18 mouse cellular contexts compared by ENCODE assay signal in genomic region chr9:121677069-121677468, GRCm38 (mm10). TPM values are rescaled to one million over a fixed set of nuclear protein-coding genes. Genes with fewer than 3 reads are reported as not detected.
DNase-seq lines count a peak whose midpoint lies in the region; ATAC-seq lines count a peak whose summit lies in the region.
"Had no signal": no experiment of that assay in that cellular context is flagged by ENCODE, and none has a peak within 500 bp of the region (broad histone marks: within the 10 kb centered on the region; RNA-seq: fewer than 3 reads in every experiment).

No protein-coding gene starts in this region.

- H3K4me1 ChIP-seq in midbrain, embryonic 11.5 days (ENCODE audit: control insufficient read depth, insufficient read depth, low read length) = no peaks in the 10 kb centered on the region
- H3K4me1 ChIP-seq in midbrain, embryonic 10.5 days = peaks cover 18% of the 10 kb centered on the region

- no peak overlapping the region for H3K27ac ChIP-seq in midbrain, embryonic 11.5 days (ENCODE audit: low read depth, low read length)
- no peak overlapping the region for H3K27ac ChIP-seq in midbrain, embryonic 10.5 days (replicated peaks)
- H3K27ac ChIP-seq: forebrain, embryonic 12.5 days; hindbrain, embryonic 15.5 days; liver, embryonic 12.5 days had no signal

- H3K9me3 ChIP-seq in midbrain, embryonic 11.5 days (ENCODE audit: control insufficient read depth, low read length) = no peaks in the 10 kb centered on the region
- H3K9me3 ChIP-seq in midbrain, embryonic 10.5 days (replicated peaks) = no peaks in the 10 kb centered on the region
- H3K9me3 ChIP-seq: forebrain, embryonic 12.5 days; hindbrain, embryonic 15.5 days; liver, embryonic 12.5 days had no signal

- H3K9ac ChIP-seq in midbrain, embryonic 11.5 days (ENCODE audit: low read length) = no peak overlapping the region
- H3K9ac ChIP-seq: forebrain, embryonic 12.5 days; hindbrain, embryonic 15.5 days; liver, embryonic 12.5 days had no signal

- no peaks in the 10 kb centered on the region for H3K27me3 ChIP-seq in midbrain, embryonic 11.5 days (ENCODE audit: control insufficient read depth, insufficient read depth, low read length)
- no peaks in the 10 kb centered on the region for H3K27me3 ChIP-seq in midbrain, embryonic 10.5 days (ENCODE audit: low read depth, poor library complexity, severe bottlenecking)
- H3K27me3 ChIP-seq: hindbrain, embryonic 15.5 days; liver, embryonic 12.5 days had no signal

- ATAC-seq in midbrain, embryonic 11.5 days (ENCODE audit: low FRiP score) = no peak
- ATAC-seq in CD4-positive, CD25-positive, alpha-beta regulatory T cell, adult 4 months = peak; percentile 19
- peak; percentile 83 for ATAC-seq in common myeloid progenitor, adult 5-6 weeks (replicated peaks; ENCODE audit: low read depth, poor library complexity, severe bottlenecking)
- ATAC-seq: liver, embryonic 12.5 days had no signal

- DNase-seq in midbrain, embryonic 11.5 days (ENCODE audit: low spot score, missing footprints) = peak; percentile 65
- no peak for DNase-seq in midbrain, embryonic 10.5 days (ENCODE audit: low spot score)
- peak; percentile 56 for DNase-seq in naive thymus-derived CD4-positive, alpha-beta T cell, adult 2 months (ENCODE audit: low read depth)
- DNase-seq in spleen, postnatal 4 days (ENCODE audit: low spot score in 2 of 2) = no peak
- DNase-seq in cerebellum, adult 18-20 months = no peak
- DNase-seq: adrenal gland, postnatal 10 days; cerebellum, postnatal 36 days; heart, postnatal 10 days; right cerebral cortex, postnatal 14 days had no signal

- H3K4me2 ChIP-seq in midbrain, embryonic 11.5 days = no peak overlapping the region
- H3K4me2 ChIP-seq: forebrain, embryonic 12.5 days; hindbrain, embryonic 15.5 days; liver, embryonic 12.5 days had no signal

- 92% methylated on average over 4 of the region's 4 CpGs for WGBS in midbrain, embryonic 11.5 days
- WGBS in midbrain, embryonic 10.5 days = 85% methylated on average over 4 of the region's 4 CpGs

- H3K4me3 ChIP-seq in midbrain, embryonic 11.5 days (ENCODE audit: low read depth, low read length) = no peak overlapping the region
- no peak overlapping the region for H3K4me3 ChIP-seq in midbrain, embryonic 10.5 days
- H3K4me3 ChIP-seq: forebrain, embryonic 12.5 days; hindbrain, embryonic 15.5 days; liver, embryonic 12.5 days; myocyte had no signal

- H3K36me3 ChIP-seq in midbrain, embryonic 11.5 days (ENCODE audit: control insufficient read depth, insufficient read depth, low read length) = no peaks in the 10 kb centered on the region
- H3K36me3 ChIP-seq in midbrain, embryonic 10.5 days = peaks cover 8% of the 10 kb centered on the region
- H3K36me3 ChIP-seq: hindbrain, embryonic 15.5 days; liver, embryonic 12.5 days had no signal

RNA-seq across cellular contexts. Expression of gene Sec22c, which starts 28.2 kb away (rescaled TPM):
- polyA plus RNA-seq in midbrain, embryonic 11.5 days (2014; fragmentation: Nextera tagmentation; extraction: Ambion mirVana) = 16.9 and 18.2 TPM in 2 replicates
- 18.4 and 21.9 TPM in 2 replicates for polyA plus RNA-seq in midbrain, embryonic 10.5 days (2016; fragmentation: Nextera tagmentation; extraction: Ambion mirVana)
- 10 to 100 TPM; 17.6 to 32.9 TPM for polyA plus RNA-seq in CD4-positive, CD25-positive, alpha-beta regulatory T cell, adult 4 months (2017; shearing (Covaris generic))
- total RNA-seq in common myeloid progenitor, adult 5-6 weeks (2017) = 5.5 and 13.3 TPM in 2 replicates

RNA-seq across cellular contexts. Expression of gene Ss18l2, which starts 33.1 kb away (rescaled TPM):
- polyA plus RNA-seq in midbrain, embryonic 11.5 days (2014; fragmentation: Nextera tagmentation; extraction: Ambion mirVana) = 100 and 106 TPM in 2 replicates
- polyA plus RNA-seq in midbrain, embryonic 10.5 days (2016; fragmentation: Nextera tagmentation; extraction: Ambion mirVana) = 91.8 and 103 TPM in 2 replicates
- polyA plus RNA-seq in CD4-positive, CD25-positive, alpha-beta regulatory T cell, adult 4 months (2017; shearing (Covaris generic)) = 10 to 100 TPM; 50.7 to 52.2 TPM
- total RNA-seq in common myeloid progenitor, adult 5-6 weeks (2017) = 34.1 and 34.8 TPM in 2 replicates

RNA-seq across cellular contexts. Expression of gene Vipr1, which starts 34.6 kb away (rescaled TPM):
- 0.41 and 0.44 TPM in 2 replicates for polyA plus RNA-seq in midbrain, embryonic 11.5 days (2014; fragmentation: Nextera tagmentation; extraction: Ambion mirVana)
- 0.35 and 0.80 TPM in 2 replicates for polyA plus RNA-seq in midbrain, embryonic 10.5 days (2016; fragmentation: Nextera tagmentation; extraction: Ambion mirVana)
- polyA plus RNA-seq in CD4-positive, CD25-positive, alpha-beta regulatory T cell, adult 4 months (2017; shearing (Covaris generic)) = 1 to 10 TPM; 1.3 to 2.0 TPM
- total RNA-seq in common myeloid progenitor, adult 5-6 weeks (2017) = 0.14 TPM in 1 of 2 replicates, not detected in the other
- polyA plus RNA-seq: kidney, embryonic 14.5 days had no signal

RNA-seq across cellular contexts. Expression of gene Lyzl4, which starts 35.2 kb away (rescaled TPM):
- 0.22 TPM in 1 of 2 replicates, not detected in the other for polyA plus RNA-seq in midbrain, embryonic 11.5 days (2014; fragmentation: Nextera tagmentation; extraction: Ambion mirVana)
- not detected in 2 replicates for polyA plus RNA-seq in midbrain, embryonic 10.5 days (2016; fragmentation: Nextera tagmentation; extraction: Ambion mirVana)
- not detected for polyA plus RNA-seq in CD4-positive, CD25-positive, alpha-beta regulatory T cell, adult 4 months (2017; shearing (Covaris generic))
- total RNA-seq in common myeloid progenitor, adult 5-6 weeks (2017) = not detected in 2 replicates
- total RNA-seq: gastrocnemius, adult 18-20 months; heart, adult 8-10 months; heart, postnatal 10 days had no signal
- polyA plus RNA-seq: forebrain, embryonic 12.5 days; myocyte had no signal

RNA-seq across cellular contexts. Expression of gene Nktr, which starts 41.9 kb away (rescaled TPM):
- polyA plus RNA-seq in midbrain, embryonic 11.5 days (2014; fragmentation: Nextera tagmentation; extraction: Ambion mirVana) = 61.6 and 70.4 TPM in 2 replicates
- polyA plus RNA-seq in midbrain, embryonic 10.5 days (2016; fragmentation: Nextera tagmentation; extraction: Ambion mirVana) = 56.1 and 59.5 TPM in 2 replicates
- polyA plus RNA-seq in CD4-positive, CD25-positive, alpha-beta regulatory T cell, adult 4 months (2017; shearing (Covaris generic)) = 100 to 1,000 TPM; 104 to 128 TPM
- 100 and 118 TPM in 2 replicates for total RNA-seq in common myeloid progenitor, adult 5-6 weeks (2017)

Comparison
In these comparisons a context has a peak if more than half of its experiments do, and no peak if none do; other contexts are left out.
1. DNase-seq: peak in midbrain, embryonic 11.5 days (single experiment) and naive thymus-derived CD4-positive, alpha-beta T cell, adult 2 months (single experiment); none in midbrain, embryonic 10.5 days (single experiment), spleen, postnatal 4 days (0 of 2) and cerebellum, adult 18-20 months (0 of 2).